Mouse (Mus musculus) myocyte (in vitro differentiated cells): Measurements from ENCODE around the gene Sgsm2. TPM values are rescaled to one million over a fixed set of nuclear protein-coding genes. Genes with fewer than 3 reads are reported as not detected.

Experiments
- H3K27me3 ChIP-seq: one replicate; pipeline ENCODE4 v1.6.1; 2011; ENCODE audit not compliant: control insufficient read depth, insufficient read depth, insufficient read length
- H3K36me3 ChIP-seq: one replicate; pipeline ENCODE4 v1.6.1; 2011; ENCODE audit not compliant: control insufficient read depth, insufficient read depth
- H3K4me2 ChIP-seq: one replicate; pipeline ENCODE4 v1.6.1; 2011; ENCODE audit warnings: low read depth, control low read depth
- H3K4me3 ChIP-seq: one replicate; pipeline ENCODE4 v1.5.1; 2011; ENCODE audit warnings: mild to moderate bottlenecking, control low read depth, moderate library complexity
- H3K79me2 ChIP-seq: one replicate; pipeline ENCODE4 v1.6.1; 2011; ENCODE audit not compliant: control insufficient read depth, insufficient read depth
- H3ac ChIP-seq: one replicate; pipeline ENCODE4 v1.6.1; 2011; ENCODE audit not compliant: control insufficient read depth, insufficient read length
- CEBPB ChIP-seq: IDR thresholded peaks from 2 replicates; pipeline ENCODE4 v1.6.1; 2011; ENCODE audit warnings: mild to moderate bottlenecking, moderate library complexity; ENCODE audit not compliant: poor library complexity, insufficient read depth, severe bottlenecking
- E2F4 ChIP-seq: IDR thresholded peaks from one replicate; pipeline ENCODE4 v1.6.1; 2011; ENCODE audit warnings: mild to moderate bottlenecking, control low read depth, moderate library complexity; ENCODE audit not compliant: insufficient read depth
- MAX ChIP-seq: IDR thresholded peaks from one replicate; pipeline ENCODE4 v1.6.1; 2011; ENCODE audit warnings: low read depth, mild to moderate bottlenecking, control low read depth
- MYOD1 ChIP-seq, 3 experiments: IDR thresholded peaks; one replicate each; pipeline ENCODE4 v1.6.1; 2011; ENCODE audit warnings: control low read depth in 2 of 3, low read depth in 2 of 3, mild to moderate bottlenecking in 2 of 3, moderate library complexity in 1 of 3; ENCODE audit not compliant: insufficient read length in 2 of 3, control insufficient read depth in 1 of 3
- MYOG ChIP-seq, 3 experiments: IDR thresholded peaks; one replicate each; pipeline ENCODE4 v1.6.1; 2011; ENCODE audit warnings: control low read depth in 2 of 3, low read depth in 2 of 3, mild to moderate bottlenecking in 2 of 3; ENCODE audit not compliant: insufficient read length in 2 of 3, control insufficient read depth in 1 of 3, insufficient read depth in 1 of 3
- POLR2A ChIP-seq: IDR thresholded peaks from one replicate; pipeline ENCODE4 v1.6.1; 2011; ENCODE audit warnings: low read depth, mild to moderate bottlenecking, control low read depth, moderate library complexity; ENCODE audit not compliant: insufficient read length
- POLR2AphosphoS2 ChIP-seq: IDR thresholded peaks from one replicate; pipeline ENCODE4 v1.6.1; 2011; ENCODE audit warnings: low read depth, control low read depth; ENCODE audit not compliant: insufficient read length
- REST ChIP-seq: IDR thresholded peaks from one replicate; pipeline ENCODE4 v1.6.1; 2011; ENCODE audit warnings: mild to moderate bottlenecking, control low read depth, moderate library complexity; ENCODE audit not compliant: insufficient read depth, insufficient read length
- SRF ChIP-seq: IDR thresholded peaks from one replicate; pipeline ENCODE4 v1.6.1; 2011; ENCODE audit warnings: low read depth; ENCODE audit not compliant: control insufficient read depth, insufficient read length
- TCF12 ChIP-seq: IDR thresholded peaks from one replicate; pipeline ENCODE4 v1.6.1; 2011; ENCODE audit warnings: mild to moderate bottlenecking, control low read depth; ENCODE audit not compliant: poor library complexity, insufficient read depth, severe bottlenecking
- TCF3 ChIP-seq: IDR thresholded peaks from one replicate; pipeline ENCODE4 v1.6.1; 2011; ENCODE audit warnings: low read depth, control low read depth; ENCODE audit not compliant: insufficient read length
- USF1 ChIP-seq: IDR thresholded peaks from one replicate; pipeline ENCODE4 v1.6.1; 2011; ENCODE audit warnings: low read depth, mild to moderate bottlenecking, control low read depth, moderate library complexity
- polyA plus RNA-seq: library from polyadenylated mRNA; unstranded; fragments of >200 nt; fragmentation: generic; extraction: Trizol; gene quantifications from one replicate; pipeline ENCODE4 v1.2.1, GENCODE M21; 2012; ENCODE audit warnings: missing spikeins

Gene Sgsm2
- polyA plus RNA-seq, 1 experiment: 12.3 TPM

DNA sequence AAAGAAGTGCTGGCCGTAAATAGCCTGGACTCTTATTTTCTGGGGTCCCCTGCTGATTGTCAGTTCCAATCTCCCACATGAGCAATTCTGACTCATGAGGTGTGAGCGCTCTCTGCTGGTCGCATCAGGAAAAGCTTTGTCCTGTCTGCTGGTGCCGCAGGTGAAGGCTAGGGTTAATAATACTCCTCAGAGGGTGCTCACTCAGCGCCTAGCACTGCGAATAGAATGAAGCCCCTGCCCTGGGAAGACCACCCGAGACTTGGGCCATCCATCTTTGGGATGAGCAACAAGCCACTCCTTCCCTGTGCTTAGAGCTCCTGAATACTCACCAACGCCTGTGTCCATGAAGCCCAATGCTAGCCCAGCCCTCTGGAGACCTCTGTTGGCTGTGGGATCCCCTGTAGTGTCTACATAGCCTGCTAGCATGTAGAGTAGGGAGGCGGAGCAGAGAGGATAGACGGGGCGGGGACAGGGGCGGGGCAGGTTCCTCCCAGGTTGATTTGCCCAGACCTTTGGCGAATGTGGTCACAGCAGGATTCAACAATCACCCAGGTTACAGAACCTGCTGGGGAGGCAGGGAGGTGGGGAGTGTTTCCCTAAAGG is 48.8 kb downstream of the Sgsm2 start:
- no peak overlapping the region for H3K4me3 ChIP-seq

DNA sequence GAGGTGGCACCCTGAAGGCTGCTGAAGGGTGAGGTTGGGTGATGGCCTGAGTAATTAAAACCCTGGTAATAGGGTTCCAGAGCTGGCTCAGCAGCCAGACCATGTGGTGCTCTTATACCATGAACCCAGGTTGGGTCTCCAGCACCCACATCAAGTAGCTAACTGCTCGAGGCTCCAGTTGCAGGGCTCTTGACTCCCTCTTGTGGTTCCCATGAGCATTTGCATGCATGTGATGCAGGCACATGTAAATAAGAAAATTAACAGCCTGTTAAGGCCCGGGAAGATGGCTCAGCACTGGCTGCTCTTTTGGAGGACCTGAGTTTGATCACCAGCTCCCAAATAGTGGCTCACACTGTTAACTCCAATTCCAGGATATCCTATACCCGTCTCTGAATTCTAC is 51.1 kb downstream of the Sgsm2 start:
- no peak overlapping the region for H3K4me3 ChIP-seq
- peaks cover 3% of the 10 kb centered on the region for H3K79me2 ChIP-seq
- H3K27me3 ChIP-seq: no peaks in the 10 kb centered on the region
- H3ac ChIP-seq: no peak overlapping the region
- H3K4me2 ChIP-seq: no peak overlapping the region
- H3K36me3 ChIP-seq: peaks cover 10% of the 10 kb centered on the region
- TF ChIP-seq POLR2AphosphoS2 (peak; percentile 31), MYOG (IDR thresholded peaks at IDR 0.05; ENCODE audit: control insufficient read depth in 1 of 3, insufficient read depth in 1 of 3, insufficient read length in 2 of 3, low read depth in 2 of 3) (no peak)

More for the DNA sequence above, 48.8 kb downstream of the Sgsm2 start:
- H3K36me3 ChIP-seq: peaks cover 10% of the 10 kb centered on the region
- H3K27me3 ChIP-seq: no peaks in the 10 kb centered on the region
- TF ChIP-seq POLR2AphosphoS2: peak; percentile 13
- TF ChIP-seq MYOG (IDR thresholded peaks at IDR 0.05; ENCODE audit: control insufficient read depth in 1 of 3, insufficient read depth in 1 of 3, insufficient read length in 2 of 3, low read depth in 2 of 3): no peak
- no peak overlapping the region for H3ac ChIP-seq
- H3K4me2 ChIP-seq: no peak overlapping the region
- no peaks in the 10 kb centered on the region for H3K79me2 ChIP-seq

DNA sequence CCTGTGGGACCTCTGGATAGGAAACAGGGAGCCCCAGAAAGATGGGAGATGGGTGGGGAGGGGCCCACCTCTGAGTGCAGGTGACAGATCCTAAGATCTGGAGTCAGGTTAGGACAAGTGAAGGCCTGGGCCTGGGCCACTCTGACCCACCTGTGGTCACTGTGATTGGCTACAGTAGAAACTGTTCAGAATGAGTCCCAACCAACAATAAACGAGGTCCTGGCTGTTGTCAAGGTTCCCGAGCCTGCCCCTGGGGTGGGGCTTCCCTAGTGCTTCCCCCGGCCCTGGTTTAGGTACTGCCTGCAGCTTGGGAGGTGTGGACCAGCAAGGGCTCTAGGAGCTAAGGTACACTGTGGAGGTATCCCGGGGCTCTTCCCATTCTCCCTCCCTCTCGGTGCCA is 53.1 kb downstream of the Sgsm2 start:
- Histone ChIP-seq H3ac (no peak overlapping the region), H3K4me2 (no peak overlapping the region), H3K36me3 (peaks cover 10% of the 10 kb centered on the region), H3K79me2 (peaks cover 13% of the 10 kb centered on the region), H3K27me3 (no peaks in the 10 kb centered on the region), H3K4me3 (no peak overlapping the region)
- TF ChIP-seq POLR2AphosphoS2 (no peak), MAX (no peak), TCF3 (no peak), CEBPB (no peak), SRF (no peak), POLR2A (no peak), MYOD1 (IDR thresholded peaks at IDR 0.05; ENCODE audit: control insufficient read depth in 1 of 3, insufficient read length in 2 of 3, low read depth in 2 of 3) (no peak), REST (no peak), MYOG (IDR thresholded peaks at IDR 0.05; ENCODE audit: control insufficient read depth in 1 of 3, insufficient read depth in 1 of 3, insufficient read length in 2 of 3, low read depth in 2 of 3) (no peak), USF1 (no peak), E2F4 (no peak), TCF12 (no peak)

DNA sequence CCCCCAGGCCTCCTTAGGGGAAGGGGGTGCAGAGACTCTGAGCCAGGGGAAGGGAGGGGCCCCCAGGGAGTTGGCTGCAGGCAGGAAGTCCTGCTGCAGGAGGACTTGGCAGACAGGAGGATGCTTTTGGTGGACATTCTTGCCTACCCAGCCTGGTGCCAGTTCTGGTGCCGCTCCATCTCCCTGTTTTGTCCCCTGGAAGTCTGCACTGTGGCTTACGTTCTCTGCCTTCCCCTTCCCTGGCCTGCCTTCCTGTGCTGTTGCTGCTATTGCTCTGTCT is 53.5 kb downstream of the Sgsm2 start:
- H3ac ChIP-seq: no peak overlapping the region
- H3K36me3 ChIP-seq: peaks cover 10% of the 10 kb centered on the region
- H3K4me2 ChIP-seq: no peak overlapping the region
- no peaks in the 10 kb centered on the region for H3K27me3 ChIP-seq
- no peak overlapping the region for H3K4me3 ChIP-seq
- TF ChIP-seq REST (no peak), POLR2A (no peak)
- peaks cover 13% of the 10 kb centered on the region for H3K79me2 ChIP-seq

GRCm38 (mm10) chr11:74842656-74843434 is 54.0 kb downstream of the Sgsm2 start:
- TF ChIP-seq TCF3 (no peak), MYOD1 (IDR thresholded peaks at IDR 0.05; ENCODE audit: control insufficient read depth in 1 of 3, insufficient read length in 2 of 3, low read depth in 2 of 3) (peak in 1 of 3 experiments; percentile 55), MYOG (IDR thresholded peaks at IDR 0.05; ENCODE audit: control insufficient read depth in 1 of 3, insufficient read depth in 1 of 3, insufficient read length in 2 of 3, low read depth in 2 of 3) (peak in 2 of 3 experiments; percentile 31 to 32)
- no peak overlapping the region for H3K4me2 ChIP-seq
- H3ac ChIP-seq: no peak overlapping the region
- H3K36me3 ChIP-seq: peaks cover 10% of the 10 kb centered on the region
- no peaks in the 10 kb centered on the region for H3K27me3 ChIP-seq
- no peak overlapping the region for H3K4me3 ChIP-seq
- H3K79me2 ChIP-seq: peaks cover 13% of the 10 kb centered on the region

DNA sequence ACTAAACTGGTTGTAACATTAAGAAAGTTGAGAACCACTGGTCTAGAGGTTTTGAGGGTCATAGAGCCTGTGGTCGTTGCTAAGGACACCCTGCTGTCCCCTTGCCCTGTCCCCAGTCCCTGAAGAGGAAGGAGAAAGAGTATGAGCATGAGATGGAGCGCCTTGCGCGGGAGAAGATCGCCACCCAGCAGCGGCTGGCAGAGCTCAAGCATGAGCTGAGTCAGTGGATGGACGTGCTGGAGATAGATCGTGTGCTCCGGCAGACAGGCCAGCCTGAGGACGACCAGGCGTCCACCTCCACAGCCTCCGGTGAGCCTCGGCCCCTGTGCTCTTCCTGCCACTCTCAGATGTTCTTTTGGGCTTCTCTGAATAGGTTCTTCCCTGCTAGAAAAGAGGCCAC is 54.8 kb downstream of the Sgsm2 start:
- no peak overlapping the region for H3K4me2 ChIP-seq
- H3K27me3 ChIP-seq: no peaks in the 10 kb centered on the region
- H3K36me3 ChIP-seq: peaks cover 10% of the 10 kb centered on the region
- H3K79me2 ChIP-seq: peaks cover 13% of the 10 kb centered on the region
- no peak overlapping the region for H3K4me3 ChIP-seq
- TF ChIP-seq MYOG (IDR thresholded peaks at IDR 0.05; ENCODE audit: control insufficient read depth in 1 of 3, insufficient read depth in 1 of 3, insufficient read length in 2 of 3, low read depth in 2 of 3) (no peak), SRF (no peak), REST (no peak), E2F4 (no peak), TCF3 (no peak), MYOD1 (IDR thresholded peaks at IDR 0.05; ENCODE audit: control insufficient read depth in 1 of 3, insufficient read length in 2 of 3, low read depth in 2 of 3) (no peak), POLR2AphosphoS2 (no peak), MAX (no peak), POLR2A (no peak)
- no peak overlapping the region for H3ac ChIP-seq
